Mouse (Mus musculus): Measurements from ENCODE around the gene 2310030G06Rik. TPM values are rescaled to one million over a fixed set of nuclear protein-coding genes. Genes with fewer than 3 reads are reported as not detected.

2310030G06Rik gene
- polyA plus RNA-seq, 1 experiment from 2014 or later, result 12.7 TPM

GRCm38 (mm10) chr9:50692626-50693580 lies 53.4 kb downstream of the 2310030G06Rik start:
- peaks cover 6% of the 10 kb centered on the region for H3K4me1 ChIP-seq (replicated peaks; ENCODE audit: control insufficient read depth, insufficient read depth, low read length)
- 0 out of 2 replicates have a peak, but pooled peaks cover 2% of the 10 kb centered on the region for H3K27me3 ChIP-seq (replicated peaks; ENCODE audit: control insufficient read depth, insufficient read depth, low read length)
- ATAC-seq (replicated peaks; ENCODE audit: low FRiP score, low TSS enrichment, low read depth), result peak; percentile 69
- no peak overlapping the region for H3K4me3 ChIP-seq (ENCODE audit: low read depth, low read length)
- H3K9me3 ChIP-seq (ENCODE audit: control insufficient read depth, low read length), result no peaks in the 10 kb centered on the region
- H3K4me2 ChIP-seq (ENCODE audit: low read length), result 0 out of 2 replicates have a peak overlapping the region, but pooled peaks have one; percentile 9
- H3K36me3 ChIP-seq (ENCODE audit: control insufficient read depth, insufficient read depth, low read length), result 0 out of 2 replicates have a peak, but pooled peaks cover 6% of the 10 kb centered on the region
- no peak overlapping the region for H3K27ac ChIP-seq (ENCODE audit: low read depth)
- DNase-seq (ENCODE audit: low spot score), result no peak
- 28% methylated on average over 13 of the region's 13 CpGs for WGBS
- no peak overlapping the region for H3K9ac ChIP-seq (ENCODE audit: low read length)

Other genes starting within 250 kb of the 2310030G06Rik start
- 82.3 and 85.6 TPM in 2 replicates for gene Pts, start 217.8 kb downstream of the 2310030G06Rik start, polyA plus RNA-seq (2014; fragmentation: Nextera tagmentation; extraction: Ambion mirVana)
- 13.4 and 13.5 TPM in 2 replicates for gene Il18, start 191.7 kb downstream of the 2310030G06Rik start, polyA plus RNA-seq (2014; fragmentation: Nextera tagmentation; extraction: Ambion mirVana)
- gene Bco2, start 191.4 kb downstream of the 2310030G06Rik start, polyA plus RNA-seq (2014; fragmentation: Nextera tagmentation; extraction: Ambion mirVana), result 0.32 and 0.41 TPM in 2 replicates
- gene Tex12, start 185.2 kb downstream of the 2310030G06Rik start, polyA plus RNA-seq (2014; fragmentation: Nextera tagmentation; extraction: Ambion mirVana), result not detected in 2 replicates
- 407 and 414 TPM in 2 replicates for gene Sdhd, start 142.7 kb downstream of the 2310030G06Rik start, polyA plus RNA-seq (2014; fragmentation: Nextera tagmentation; extraction: Ambion mirVana)
- 297 and 341 TPM in 2 replicates for gene Timm8b, start 142.6 kb downstream of the 2310030G06Rik start, polyA plus RNA-seq (2014; fragmentation: Nextera tagmentation; extraction: Ambion mirVana)
- gene Pih1d2, start 129.2 kb downstream of the 2310030G06Rik start, polyA plus RNA-seq (2014; fragmentation: Nextera tagmentation; extraction: Ambion mirVana), result 2.3 and 3.8 TPM in 2 replicates
- gene Nkapd1, start 129.1 kb downstream of the 2310030G06Rik start, polyA plus RNA-seq (2014; fragmentation: Nextera tagmentation; extraction: Ambion mirVana), result 20.7 and 24.7 TPM in 2 replicates
- gene Dlat, start 86.8 kb downstream of the 2310030G06Rik start, polyA plus RNA-seq (2014; fragmentation: Nextera tagmentation; extraction: Ambion mirVana), result 52.9 and 60.9 TPM in 2 replicates
- gene Dixdc1, start 7.0 kb downstream of the 2310030G06Rik start, polyA plus RNA-seq (2014; fragmentation: Nextera tagmentation; extraction: Ambion mirVana), result 7.7 and 8.6 TPM in 2 replicates
- gene Cryab, start 4.8 kb upstream of the 2310030G06Rik start, polyA plus RNA-seq (2014; fragmentation: Nextera tagmentation; extraction: Ambion mirVana), result 41.5 and 44.4 TPM in 2 replicates
- 2.1 and 4.0 TPM in 2 replicates for gene Hspb2, start 5.8 kb upstream of the 2310030G06Rik start, polyA plus RNA-seq (2014; fragmentation: Nextera tagmentation; extraction: Ambion mirVana)
- 13.5 and 15.4 TPM in 2 replicates for gene Fdxacb1, start 21.7 kb upstream of the 2310030G06Rik start, polyA plus RNA-seq (2014; fragmentation: Nextera tagmentation; extraction: Ambion mirVana)
- 44.6 and 48.7 TPM in 2 replicates for gene Alg9, start 28.5 kb upstream of the 2310030G06Rik start, polyA plus RNA-seq (2014; fragmentation: Nextera tagmentation; extraction: Ambion mirVana)
- gene 1110032A03Rik, start 29.0 kb upstream of the 2310030G06Rik start, polyA plus RNA-seq (2014; fragmentation: Nextera tagmentation; extraction: Ambion mirVana), result 31.8 and 32.0 TPM in 2 replicates
- gene Ppp2r1b, start 98.8 kb upstream of the 2310030G06Rik start, polyA plus RNA-seq (2014; fragmentation: Nextera tagmentation; extraction: Ambion mirVana), result 73.9 and 80.8 TPM in 2 replicates

Data from intestine, embryonic 14.5 days (tissue).